Mouse (Mus musculus) limb, embryonic 12.5 days (tissue): Measurements from ENCODE around the gene Alppl2. TPM values are rescaled to one million over a fixed set of nuclear protein-coding genes. Genes with fewer than 3 reads are reported as not detected.

Source experiments
- ATAC-seq: fragments of 200-750 bp; cut with Nextera tagmentation; 2 replicates; pipeline ENCODE4 v1.8.0; 2017; ENCODE audit warnings: low read depth, moderate TSS enrichment; ENCODE audit not compliant: insufficient number of reproducible peaks, insufficient read depth, low FRiP score, low TSS enrichment
- H3K27ac ChIP-seq: fragments of 300-500 bp; sonication (generic); 2 replicates; pipeline ENCODE4 v1.5.1; 2016; ENCODE audit warnings: mild to moderate bottlenecking, moderate library complexity
- H3K27me3 ChIP-seq: fragments of 300-500 bp; sonication (generic); 2 replicates; pipeline ENCODE4 v1.6.1; 2016; ENCODE audit warnings: mild to moderate bottlenecking, moderate library complexity
- H3K36me3 ChIP-seq: fragments of 300-500 bp; sonication (generic); 2 replicates; pipeline ENCODE4 v1.6.1; 2016; ENCODE audit warnings: mild to moderate bottlenecking, moderate library complexity
- H3K4me1 ChIP-seq: fragments of 300-500 bp; sonication (generic); replicated peaks from 2 replicates; pipeline ENCODE4 v1.6.1; 2016
- H3K4me2 ChIP-seq: fragments of 300-500 bp; sonication (generic); 2 replicates; pipeline ENCODE4 v1.6.1; 2016; ENCODE audit warnings: mild to moderate bottlenecking, moderate library complexity
- H3K4me3 ChIP-seq: fragments of 300-500 bp; sonication (generic); replicated peaks from 2 replicates; pipeline ENCODE4 v1.5.1; 2016; ENCODE audit warnings: mild to moderate bottlenecking
- H3K9ac ChIP-seq: fragments of 300-500 bp; sonication (generic); replicated peaks from 2 replicates; pipeline ENCODE4 v1.6.1; 2016; ENCODE audit warnings: mild to moderate bottlenecking, moderate library complexity
- H3K9me3 ChIP-seq: fragments of 300-500 bp; sonication (generic); 2 replicates; pipeline ENCODE4 v1.6.1; 2016; ENCODE audit warnings: mild to moderate bottlenecking, moderate library complexity
- WGBS: fragments of 180-500 bp; shearing (Covaris S2); methylation state at CpG from one replicate; pipeline ENCODE4 v1.1.7; 2016; 5-methylcytosine and 5-hydroxymethylcytosine counted together
- polyA plus RNA-seq: library from polyadenylated mRNA; unstranded; fragments of >200 nt; fragmentation: Nextera tagmentation; extraction: Ambion mirVana; gene quantifications from 2 replicates; pipeline ENCODE4 v1.2.1, GENCODE M21; 2016

Alppl2 gene
- not detected in 2 replicates for polyA plus RNA-seq

DNA sequence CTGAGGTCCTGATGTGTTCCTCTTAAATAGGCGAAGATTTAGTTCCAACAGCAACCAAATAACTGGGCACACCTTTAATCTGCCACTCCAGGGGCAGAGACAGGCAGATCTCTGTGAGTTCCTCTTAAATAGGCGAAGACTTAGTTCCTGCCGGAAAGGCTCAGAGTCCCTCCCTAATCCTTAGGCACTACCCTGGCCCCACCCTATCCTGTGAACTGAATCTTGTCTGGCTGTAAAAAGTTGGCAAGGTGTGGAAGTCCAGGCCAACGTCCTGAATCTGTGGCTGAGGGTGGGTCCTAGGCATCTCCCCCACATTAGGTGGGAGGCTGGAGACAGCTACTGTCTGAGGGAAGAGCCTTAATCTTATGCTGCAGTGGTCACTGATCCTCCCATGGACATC is at the start of gene Alppl2:
Gene Alppl2 (minus strand): TSS at position 101 of the 400 bp plus-strand sequence.
- Histone ChIP-seq H3K27me3 (no peaks in the 10 kb centered on the region), H3K4me1 (no peaks in the 10 kb centered on the region), H3K27ac (no peak within 1 kb of the TSS), H3K36me3 (no peaks in the 10 kb centered on the region), H3K9ac (no peak within 1 kb of the TSS), H3K4me2 (no peak within 1 kb of the TSS), H3K4me3 (no peak within 1 kb of the TSS), H3K9me3 (no peaks in the 10 kb centered on the region)
- ATAC-seq = no peak
- WGBS = 84% methylated on average over 4 of the region's 4 CpGs

DNA sequence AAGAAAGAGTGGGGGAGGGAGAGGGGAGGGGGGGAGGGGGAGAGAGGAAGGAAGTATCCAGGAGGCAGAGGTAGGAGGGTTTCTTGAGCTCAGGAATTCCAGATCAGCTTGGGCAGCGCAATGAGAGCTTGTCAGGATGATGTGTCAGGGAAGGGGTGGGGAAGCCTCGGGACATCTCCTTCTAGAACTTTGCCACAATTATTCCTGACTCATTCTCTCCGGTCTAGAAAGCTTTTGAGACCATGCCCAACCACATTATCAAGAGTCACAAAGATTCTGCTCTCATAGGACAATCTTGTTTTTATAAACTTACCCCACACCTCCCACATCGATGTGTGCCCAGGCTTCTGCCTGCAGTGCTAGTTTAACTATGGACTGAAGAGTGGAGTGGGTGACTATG is 42.1 kb upstream of the Alppl2 start:
- no peak overlapping the region for H3K4me2 ChIP-seq
- ATAC-seq = no peak
- no peak overlapping the region for H3K9ac ChIP-seq
- H3K4me1 ChIP-seq = 0 out of 2 replicates have a peak, but pooled peaks cover 4% of the 10 kb centered on the region
- H3K36me3 ChIP-seq = no peaks in the 10 kb centered on the region
- 95% methylated on average over 4 of the region's 4 CpGs for WGBS
- no peak overlapping the region for H3K4me3 ChIP-seq
- no peak overlapping the region for H3K27ac ChIP-seq
- H3K27me3 ChIP-seq = peaks cover 32% of the 10 kb centered on the region
- H3K9me3 ChIP-seq = no peaks in the 10 kb centered on the region

DNA sequence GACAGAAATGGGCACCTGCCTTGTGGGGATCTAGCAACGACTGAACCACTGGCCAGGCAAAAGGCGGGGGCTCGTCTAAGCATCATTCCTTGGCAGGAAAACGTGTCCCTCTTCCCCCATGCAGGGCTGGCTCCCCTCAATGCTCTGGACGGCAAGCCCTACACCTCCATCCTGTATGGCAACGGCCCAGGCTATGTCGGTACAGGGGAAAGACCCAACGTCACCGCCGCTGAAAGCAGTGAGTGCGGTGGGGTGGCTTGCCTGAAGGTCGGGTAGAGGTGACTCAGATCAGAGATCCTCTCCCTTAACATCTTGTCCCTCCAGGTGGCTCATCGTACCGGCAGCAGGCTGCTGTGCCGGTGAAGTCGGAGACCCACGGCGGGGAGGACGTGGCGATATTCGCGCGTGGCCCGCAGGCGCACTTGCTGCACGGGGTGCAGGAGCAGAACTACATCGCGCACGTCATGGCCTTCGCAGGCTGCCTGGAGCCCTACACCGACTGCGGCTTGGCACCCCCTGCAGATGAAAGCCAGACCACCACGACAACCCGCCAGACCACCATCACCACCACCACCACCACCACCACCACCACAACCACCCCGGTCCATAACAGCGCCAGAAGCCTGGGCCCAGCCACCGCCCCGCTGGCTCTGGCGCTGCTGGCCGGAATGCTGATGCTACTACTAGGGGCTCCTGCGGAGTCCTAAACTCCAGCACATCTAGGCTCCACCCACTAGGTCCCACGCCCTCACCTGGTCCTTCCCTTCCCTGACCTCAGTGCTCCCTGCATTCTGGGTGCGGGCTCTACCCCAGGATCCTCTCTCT is 37.7 kb upstream of the Alppl2 start:
- H3K27me3 ChIP-seq = peaks cover 57% of the 10 kb centered on the region
- peak overlapping the region; percentile 43 for H3K4me2 ChIP-seq
- no peaks in the 10 kb centered on the region for H3K36me3 ChIP-seq
- WGBS = 8% methylated on average over 42 of the region's 43 CpGs
- ATAC-seq = peak; percentile 40; the same call in 1 of the 2 replicates
- H3K4me1 ChIP-seq = 0 out of 2 replicates have a peak, but pooled peaks cover 4% of the 10 kb centered on the region
- no peaks in the 10 kb centered on the region for H3K9me3 ChIP-seq
- H3K9ac ChIP-seq = no peak overlapping the region
- no peak overlapping the region for H3K27ac ChIP-seq
- H3K4me3 ChIP-seq = peak overlapping the region; percentile 28

DNA sequence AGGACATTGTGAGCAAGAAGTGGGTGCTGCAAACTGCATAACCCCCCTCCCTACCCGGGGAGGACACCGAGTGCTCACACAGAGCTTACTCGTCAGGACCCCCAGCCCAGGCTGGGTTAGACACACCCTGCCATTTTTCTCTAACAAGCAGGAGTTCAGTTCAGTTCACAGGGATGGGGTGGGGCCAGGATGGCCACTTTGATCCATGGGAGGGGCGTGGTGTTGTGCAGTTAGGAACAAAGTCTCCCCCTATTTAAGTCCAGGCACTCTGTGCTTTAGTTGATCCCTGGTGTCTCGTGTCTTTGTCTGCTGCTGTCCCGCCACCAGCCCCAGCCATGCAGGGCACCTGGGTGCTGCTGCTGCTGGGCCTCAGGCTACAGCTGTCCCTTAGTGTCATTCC is 34.9 kb upstream of the Alppl2 start, which contains the start of gene Akp3:
Gene Akp3 (plus strand): TSS at position 301 of the 400 bp plus-strand sequence.
- H3K4me2 ChIP-seq = no peak within 1 kb of the TSS
- H3K36me3 ChIP-seq = no peaks in the 10 kb centered on the region
- H3K4me3 ChIP-seq = no peak within 1 kb of the TSS
- H3K9me3 ChIP-seq = no peaks in the 10 kb centered on the region
- H3K27me3 ChIP-seq = peaks cover 50% of the 10 kb centered on the region
- 77% methylated on average over 6 of the region's 6 CpGs for WGBS
- ATAC-seq = no peak
- H3K4me1 ChIP-seq = 0 out of 2 replicates have a peak, but pooled peaks cover 4% of the 10 kb centered on the region
- no peak within 1 kb of the TSS for H3K27ac ChIP-seq
- H3K9ac ChIP-seq = no peak within 1 kb of the TSS

DNA sequence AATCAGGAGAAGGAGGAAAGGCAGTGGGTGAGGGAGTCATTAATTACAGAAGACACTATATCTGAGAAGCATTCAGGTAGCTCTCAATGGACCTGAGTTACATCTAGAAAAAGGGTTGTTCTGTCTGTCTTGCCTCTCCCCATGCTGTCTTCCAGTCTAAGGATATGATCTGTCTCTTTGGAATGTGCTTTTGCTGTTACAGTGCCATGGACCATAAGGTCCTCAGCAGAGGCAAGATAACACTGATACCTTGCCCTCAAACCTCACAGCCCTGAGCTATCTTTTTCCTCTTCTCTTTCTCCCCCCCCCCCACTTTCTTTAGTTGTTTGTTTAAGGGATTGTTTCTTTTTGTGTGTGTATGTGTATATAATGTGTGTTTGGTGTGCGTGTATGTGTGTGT is 25.1 kb upstream of the Alppl2 start:
- ATAC-seq = no peak
- no peak overlapping the region for H3K27ac ChIP-seq
- 95% methylated on average over 1 of the region's 1 CpGs for WGBS

DNA sequence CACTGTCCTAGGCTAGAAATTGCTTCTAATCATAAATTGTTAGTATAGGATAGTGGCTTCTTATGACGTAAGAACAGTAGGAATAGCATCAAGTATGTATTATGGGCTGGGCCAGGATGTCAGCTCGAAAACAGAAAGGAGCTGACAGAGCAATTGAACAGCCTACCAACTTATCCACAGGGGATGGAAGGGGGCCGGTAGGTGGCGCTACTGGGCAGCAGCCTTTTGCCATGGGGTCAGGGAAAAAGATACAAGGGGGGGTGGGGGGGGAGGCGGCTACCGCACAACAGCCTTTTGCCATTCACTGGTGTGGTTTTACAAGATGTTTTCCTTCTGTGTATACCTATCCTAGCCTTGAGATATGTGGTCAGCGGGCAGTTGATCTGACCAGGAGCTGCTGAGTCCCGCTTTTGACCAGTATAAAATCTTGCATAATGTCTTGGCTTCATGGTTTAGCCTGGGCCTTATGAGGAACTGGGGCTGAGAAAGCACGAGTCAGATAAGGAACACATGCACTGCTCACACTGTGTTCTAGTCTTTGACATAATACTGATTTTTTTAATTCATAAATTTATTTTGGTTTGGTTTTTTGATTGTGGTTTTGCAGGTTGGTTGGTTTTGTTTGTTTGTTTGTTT is 22.1 kb upstream of the Alppl2 start:
- WGBS = 40% methylated on average over 9 of the region's 9 CpGs

More for the DNA sequence above, 25.1 kb upstream of the Alppl2 start:
- Histone ChIP-seq H3K4me3 (no peak overlapping the region), H3K36me3 (no peaks in the 10 kb centered on the region), H3K9me3 (no peaks in the 10 kb centered on the region), H3K9ac (no peak overlapping the region), H3K4me2 (no peak overlapping the region), H3K27me3 (no peaks in the 10 kb centered on the region), H3K4me1 (no peaks in the 10 kb centered on the region)

DNA sequence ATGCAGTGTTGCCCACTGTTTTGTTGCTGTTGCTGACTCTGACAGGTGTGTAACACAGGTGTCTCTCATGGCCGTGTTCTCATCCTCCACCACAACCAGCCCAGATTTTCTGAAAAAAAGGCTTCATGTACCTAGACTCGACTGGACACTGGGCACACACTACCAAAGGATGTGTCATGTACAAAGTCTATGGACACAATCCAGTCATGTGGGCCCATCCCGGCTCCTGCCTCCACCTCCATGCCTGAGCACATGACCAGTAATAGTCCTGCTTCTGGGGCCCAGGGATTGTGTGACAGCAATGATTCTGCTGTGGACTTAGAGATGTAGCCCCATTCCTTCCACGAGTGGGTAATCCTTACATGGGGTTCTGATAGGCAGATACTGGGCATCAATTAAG is 18.8 kb upstream of the Alppl2 start:
- no peak for ATAC-seq
- H3K4me3 ChIP-seq = no peak overlapping the region
- H3K4me2 ChIP-seq = no peak overlapping the region
- H3K27ac ChIP-seq = no peak overlapping the region
- 84% methylated on average over 4 of the region's 4 CpGs for WGBS
- no peaks in the 10 kb centered on the region for H3K4me1 ChIP-seq
- H3K9me3 ChIP-seq = no peaks in the 10 kb centered on the region
- no peaks in the 10 kb centered on the region for H3K27me3 ChIP-seq
- H3K36me3 ChIP-seq = no peaks in the 10 kb centered on the region
- H3K9ac ChIP-seq = no peak overlapping the region

More for the DNA sequence above, 22.1 kb upstream of the Alppl2 start:
- Histone ChIP-seq H3K9ac (no peak overlapping the region), H3K4me3 (no peak overlapping the region), H3K36me3 (no peaks in the 10 kb centered on the region), H3K9me3 (no peaks in the 10 kb centered on the region), H3K4me1 (no peaks in the 10 kb centered on the region), H3K27me3 (no peaks in the 10 kb centered on the region), H3K27ac (no peak overlapping the region), H3K4me2 (no peak overlapping the region)
- ATAC-seq = no peak

DNA sequence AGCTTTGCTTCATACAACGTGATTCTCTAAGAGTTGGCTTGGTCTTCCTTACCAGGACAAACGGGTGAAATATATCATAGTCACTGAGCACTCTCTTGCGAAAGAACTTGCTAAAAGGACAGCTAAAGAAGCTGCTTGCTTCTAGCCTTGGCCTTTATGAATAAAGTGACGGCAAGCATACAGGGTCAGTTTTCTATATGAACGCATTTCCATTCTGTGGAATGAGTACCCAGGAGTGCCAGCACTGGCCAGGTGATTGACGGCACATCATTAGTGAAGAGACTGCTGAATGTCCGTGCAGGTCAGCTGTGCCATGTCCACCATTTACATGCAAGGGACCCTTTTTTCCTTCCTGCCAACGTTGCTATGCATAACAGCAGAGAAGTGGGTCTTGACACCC is 16.8 kb upstream of the Alppl2 start:
- H3K9ac ChIP-seq = no peak overlapping the region
- no peak for ATAC-seq
- H3K27ac ChIP-seq = no peak overlapping the region
- H3K36me3 ChIP-seq = no peaks in the 10 kb centered on the region
- H3K27me3 ChIP-seq = no peaks in the 10 kb centered on the region
- H3K4me3 ChIP-seq = no peak overlapping the region
- no peak overlapping the region for H3K4me2 ChIP-seq
- WGBS = 78% methylated on average over 8 of the region's 8 CpGs
- no peaks in the 10 kb centered on the region for H3K4me1 ChIP-seq
- H3K9me3 ChIP-seq = no peaks in the 10 kb centered on the region

DNA sequence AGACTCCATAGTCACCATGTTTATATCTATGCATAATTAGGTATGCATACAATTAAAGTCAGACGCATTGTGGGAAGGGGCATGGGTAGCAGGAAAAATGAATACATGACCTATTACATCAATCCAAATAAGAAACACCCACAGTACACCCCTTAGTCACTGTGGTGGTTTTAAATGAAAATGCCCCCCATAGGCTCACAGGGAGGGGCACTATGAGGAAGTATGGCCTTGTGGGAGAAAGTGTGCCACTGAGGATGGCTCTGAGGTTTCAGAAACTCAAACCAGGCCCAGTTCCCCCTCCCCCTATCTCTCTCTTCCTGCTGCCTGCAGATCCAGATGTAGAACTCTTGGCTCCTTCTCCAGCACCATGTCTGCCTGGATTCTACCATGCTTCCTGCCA is 14.2 kb upstream of the Alppl2 start:
- 84% methylated on average over 1 of the region's 1 CpGs for WGBS
- no peaks in the 10 kb centered on the region for H3K4me1 ChIP-seq
- H3K9ac ChIP-seq = no peak overlapping the region
- no peaks in the 10 kb centered on the region for H3K9me3 ChIP-seq
- peaks cover 12% of the 10 kb centered on the region; the same call in 1 of the 2 replicates for H3K27me3 ChIP-seq
- no peak overlapping the region for H3K4me3 ChIP-seq
- H3K4me2 ChIP-seq = no peak overlapping the region
- ATAC-seq = no peak
- no peak overlapping the region for H3K27ac ChIP-seq
- H3K36me3 ChIP-seq = no peaks in the 10 kb centered on the region

DNA sequence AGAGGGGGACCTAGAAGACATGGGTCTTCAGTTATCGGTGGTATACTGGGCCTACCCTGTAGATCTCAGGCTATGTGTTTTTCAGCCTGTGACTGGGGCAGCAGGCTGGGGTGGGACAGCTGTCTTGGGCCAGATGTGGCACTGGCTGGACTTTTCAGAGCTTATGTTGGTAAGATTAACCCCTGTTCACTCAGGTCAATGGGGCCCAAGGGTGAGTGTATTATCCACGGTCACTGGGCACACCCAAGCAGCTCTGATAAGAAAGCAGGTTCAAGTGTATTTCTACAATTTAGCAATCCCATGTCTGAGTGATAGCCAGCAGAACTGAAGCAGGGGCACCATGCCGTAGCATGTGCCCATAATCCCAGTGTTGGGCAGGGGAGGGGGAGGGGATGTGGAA is 12.4 kb upstream of the Alppl2 start:
- H3K9me3 ChIP-seq = no peaks in the 10 kb centered on the region
- no peak overlapping the region for H3K4me3 ChIP-seq
- H3K36me3 ChIP-seq = no peaks in the 10 kb centered on the region
- H3K4me2 ChIP-seq = no peak overlapping the region
- H3K4me1 ChIP-seq = no peaks in the 10 kb centered on the region
- no peak overlapping the region for H3K9ac ChIP-seq
- H3K27ac ChIP-seq = no peak overlapping the region
- ATAC-seq = no peak
- 80% methylated on average over 3 of the region's 3 CpGs for WGBS
- peaks cover 26% of the 10 kb centered on the region for H3K27me3 ChIP-seq

DNA sequence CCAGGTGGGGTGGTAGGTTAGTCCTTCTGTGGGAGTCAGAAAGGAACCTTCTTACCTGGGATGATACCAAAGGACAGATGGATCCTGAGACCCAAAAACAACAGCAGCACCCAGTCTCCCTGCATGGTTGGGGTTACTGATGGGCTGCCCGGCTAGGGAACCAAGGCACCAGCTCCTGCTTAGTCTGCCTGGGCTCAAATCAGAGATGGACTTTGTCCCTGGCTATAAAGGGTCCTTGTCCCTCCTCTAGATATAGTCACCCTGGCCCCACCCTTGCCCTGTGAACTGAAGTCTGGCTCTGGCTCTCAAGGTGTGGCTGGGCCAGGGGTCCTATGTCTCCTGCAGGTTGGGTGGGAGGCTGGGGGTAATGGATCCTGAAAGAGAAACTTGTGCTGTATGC is 11.7 kb upstream of the Alppl2 start, which contains the start of gene Alpi:
Gene Alpi (minus strand): TSS at position 196 of the 400 bp plus-strand sequence.
- no peak within 1 kb of the TSS for H3K4me2 ChIP-seq
- no peak within 1 kb of the TSS for H3K9ac ChIP-seq
- ATAC-seq = no peak
- no peaks in the 10 kb centered on the region for H3K4me1 ChIP-seq
- no peak within 1 kb of the TSS for H3K27ac ChIP-seq
- H3K27me3 ChIP-seq = peaks cover 29% of the 10 kb centered on the region
- H3K9me3 ChIP-seq = no peaks in the 10 kb centered on the region
- H3K4me3 ChIP-seq = no peak within 1 kb of the TSS
- H3K36me3 ChIP-seq = no peaks in the 10 kb centered on the region
- 88% methylated on average over 1 of the region's 1 CpGs for WGBS
